Mouse (Mus musculus) kidney, embryonic 16.5 days (tissue): Measurements from ENCODE around the gene Abca7. TPM values are rescaled to one million over a fixed set of nuclear protein-coding genes. Genes with fewer than 3 reads are reported as not detected.

Experiments used
- ATAC-seq: fragments of 200-750 bp; cut with Nextera tagmentation; 2 replicates; pipeline ENCODE4 v1.8.0; 2017; ENCODE audit warnings: moderate TSS enrichment; ENCODE audit not compliant: low FRiP score, low TSS enrichment
- H3K27ac ChIP-seq: fragments of 300-500 bp; sonication (generic); 2 replicates; pipeline ENCODE4 v1.5.1; 2014; ENCODE audit warnings: low read length
- H3K27me3 ChIP-seq: fragments of 300-500 bp; sonication (generic); 2 replicates; pipeline ENCODE4 v1.6.1; 2014; ENCODE audit warnings: low read length, control low read depth, mixed read lengths; ENCODE audit not compliant: insufficient read depth
- H3K36me3 ChIP-seq: fragments of 300-500 bp; sonication (generic); 2 replicates; pipeline ENCODE4 v1.6.1; 2014; ENCODE audit warnings: low read length, control low read depth, mixed read lengths; ENCODE audit not compliant: insufficient read depth
- H3K4me1 ChIP-seq: fragments of 300-500 bp; sonication (generic); 2 replicates; pipeline ENCODE4 v1.6.1; 2014; ENCODE audit warnings: low read length, control low read depth, mixed read lengths; ENCODE audit not compliant: insufficient read depth
- H3K4me2 ChIP-seq: fragments of 300-500 bp; sonication (generic); replicated peaks from 2 replicates; pipeline ENCODE4 v1.6.1; 2014; ENCODE audit warnings: low read depth, low read length
- H3K4me3 ChIP-seq: fragments of 300-500 bp; sonication (generic); 2 replicates; pipeline ENCODE4 v1.5.1; 2014; ENCODE audit warnings: mild to moderate bottlenecking, low read length
- H3K9ac ChIP-seq: fragments of 300-500 bp; sonication (generic); replicated peaks from 2 replicates; pipeline ENCODE4 v1.6.1; 2014; ENCODE audit warnings: low read length
- H3K9me3 ChIP-seq: fragments of 300-500 bp; sonication (generic); 2 replicates; pipeline ENCODE4 v1.6.1; 2016; ENCODE audit warnings: low read length, control low read depth
- WGBS: fragments of 180-500 bp; shearing (Covaris S2); extraction: QIAGEN DNeasy Blood & Tissue Kit; methylation state at CpG from one replicate; pipeline ENCODE4 v1.1.7; 2014; 5-methylcytosine and 5-hydroxymethylcytosine counted together
- polyA plus RNA-seq: library from polyadenylated mRNA; unstranded; fragments of >200 nt; fragmentation: Nextera tagmentation; extraction: Ambion mirVana; gene quantifications from 2 replicates; pipeline ENCODE4 v1.2.1, GENCODE M21; 2015

Gene Abca7
- polyA plus RNA-seq, 1 experiment from 2014 or later, result 4.2 TPM

GRCm38 (mm10) chr10:80047041-80047565 is 50.8 kb downstream of the Abca7 start, which contains the start of gene Gpx4:
TSS of gene Gpx4 (plus strand) at chr10:80047166.
- Histone ChIP-seq H3K27me3 (no peaks in the 10 kb centered on the region), H3K36me3 (no peaks in the 10 kb centered on the region), H3K4me1 (peaks cover 29% of the 10 kb centered on the region), H3K4me2 (no peak within 1 kb of the TSS), H3K27ac (peak within 1 kb of the TSS; percentile 67), H3K4me3 (no peak within 1 kb of the TSS), H3K9ac (peak within 1 kb of the TSS; percentile 43), H3K9me3 (no peaks in the 10 kb centered on the region)
- ATAC-seq, result no peak
- WGBS, result 38% methylated on average over 9 of the region's 9 CpGs

GRCm38 (mm10) chr10:80048396-80048795 is 52.1 kb downstream of the Abca7 start:
- no peaks in the 10 kb centered on the region for H3K9me3 ChIP-seq
- H3K4me3 ChIP-seq, result no peak overlapping the region
- H3K4me1 ChIP-seq, result peaks cover 39% of the 10 kb centered on the region
- WGBS, result 31% methylated on average over 5 of the region's 5 CpGs
- H3K27me3 ChIP-seq, result no peaks in the 10 kb centered on the region
- H3K9ac ChIP-seq, result no peak overlapping the region
- H3K27ac ChIP-seq, result peak overlapping the region; percentile 5; the same call in 1 of the 2 replicates
- H3K36me3 ChIP-seq, result no peaks in the 10 kb centered on the region
- H3K4me2 ChIP-seq, result no peak overlapping the region
- ATAC-seq, result no peak

GRCm38 (mm10) chr10:80048834-80049233 is 52.5 kb downstream of the Abca7 start:
- H3K4me1 ChIP-seq, result peaks cover 39% of the 10 kb centered on the region
- H3K27ac ChIP-seq, result peak overlapping the region; percentile 5; the same call in 1 of the 2 replicates
- H3K9me3 ChIP-seq, result no peaks in the 10 kb centered on the region
- no peaks in the 10 kb centered on the region for H3K36me3 ChIP-seq
- H3K9ac ChIP-seq, result no peak overlapping the region
- no peak for ATAC-seq
- H3K4me2 ChIP-seq, result no peak overlapping the region
- no peaks in the 10 kb centered on the region for H3K27me3 ChIP-seq
- WGBS, result 69% methylated on average over 3 of the region's 3 CpGs
- no peak overlapping the region for H3K4me3 ChIP-seq

- H3K27me3 ChIP-seq, result no peaks in the 10 kb centered on the region
These were observed 54.0 kb downstream of the Abca7 start for GRCm38 (mm10) chr10:80050244-80050643.

GRCm38 (mm10) chr10:80050885-80051617 is 54.8 kb downstream of the Abca7 start:
- Histone ChIP-seq H3K9me3 (no peaks in the 10 kb centered on the region), H3K4me3 (no peak overlapping the region), H3K27me3 (no peaks in the 10 kb centered on the region), H3K4me2 (no peak overlapping the region), H3K36me3 (peaks cover 6% of the 10 kb centered on the region), H3K4me1 (peaks cover 53% of the 10 kb centered on the region), H3K9ac (peak overlapping the region; percentile 48), H3K27ac (peak overlapping the region; percentile 67)
- 31% methylated on average over 15 of the region's 15 CpGs for WGBS
- ATAC-seq, result no peak

More at GRCm38 (mm10) chr10:80050244-80050643, 54.0 kb downstream of the Abca7 start:
- no peak overlapping the region for H3K27ac ChIP-seq
- H3K9me3 ChIP-seq, result no peaks in the 10 kb centered on the region
- no peak overlapping the region for H3K4me2 ChIP-seq
- H3K4me3 ChIP-seq, result no peak overlapping the region
- no peaks in the 10 kb centered on the region for H3K36me3 ChIP-seq
- H3K4me1 ChIP-seq, result peaks cover 46% of the 10 kb centered on the region
- no peak for ATAC-seq
- H3K9ac ChIP-seq, result no peak overlapping the region
- WGBS, result 31% methylated on average over 6 of the region's 6 CpGs

GRCm38 (mm10) chr10:80051618-80052373 is 55.5 kb downstream of the Abca7 start:
- 40% methylated on average over 13 of the region's 14 CpGs for WGBS
- Histone ChIP-seq H3K4me3 (no peak overlapping the region), H3K4me2 (no peak overlapping the region), H3K4me1 (peaks cover 53% of the 10 kb centered on the region), H3K27me3 (no peaks in the 10 kb centered on the region), H3K9me3 (no peaks in the 10 kb centered on the region), H3K27ac (peak overlapping the region; percentile 67), H3K9ac (peak overlapping the region; percentile 48), H3K36me3 (peaks cover 12% of the 10 kb centered on the region)
- peak; percentile 12; the same call in 1 of the 2 replicates for ATAC-seq

GRCm38 (mm10) chr10:80052374-80052764 is 56.1 kb downstream of the Abca7 start:
- peak overlapping the region; percentile 67 for H3K27ac ChIP-seq
- ATAC-seq, result no peak
- H3K4me3 ChIP-seq, result no peak overlapping the region
- peaks cover 17% of the 10 kb centered on the region for H3K36me3 ChIP-seq
- WGBS, result 86% methylated on average over 5 of the region's 5 CpGs
- 0 out of 2 replicates have a peak overlapping the region, but pooled peaks have one; percentile 61 for H3K4me2 ChIP-seq
- no peaks in the 10 kb centered on the region for H3K27me3 ChIP-seq
- peak overlapping the region; percentile 48 for H3K9ac ChIP-seq
- H3K9me3 ChIP-seq, result no peaks in the 10 kb centered on the region
- H3K4me1 ChIP-seq, result peaks cover 51% of the 10 kb centered on the region

- H3K4me1 ChIP-seq, result peaks cover 43% of the 10 kb centered on the region
These were observed 57.0 kb downstream of the Abca7 start for GRCm38 (mm10) chr10:80053259-80053780.

GRCm38 (mm10) chr10:80053831-80054815 is 57.8 kb downstream of the Abca7 start:
- Histone ChIP-seq H3K9ac (peak overlapping the region; percentile 95), H3K27ac (peak overlapping the region; percentile 98), H3K27me3 (no peaks in the 10 kb centered on the region), H3K4me3 (peak overlapping the region; percentile 81), H3K4me2 (peak overlapping the region; percentile 86), H3K9me3 (no peaks in the 10 kb centered on the region), H3K4me1 (peaks cover 43% of the 10 kb centered on the region), H3K36me3 (peaks cover 33% of the 10 kb centered on the region)
- under 1% methylated on average over 77 of the region's 77 CpGs for WGBS
- peak; percentile 50 for ATAC-seq

More at GRCm38 (mm10) chr10:80053259-80053780, 57.0 kb downstream of the Abca7 start:
- ATAC-seq, result peak; percentile 97
- peak overlapping the region; percentile 95 for H3K9ac ChIP-seq
- WGBS, result under 1% methylated on average over 47 of the region's 47 CpGs
- H3K27ac ChIP-seq, result peak overlapping the region; percentile 98
- H3K36me3 ChIP-seq, result peaks cover 27% of the 10 kb centered on the region
- no peaks in the 10 kb centered on the region for H3K9me3 ChIP-seq
- H3K27me3 ChIP-seq, result no peaks in the 10 kb centered on the region
- peak overlapping the region; percentile 81 for H3K4me3 ChIP-seq
- peak overlapping the region; percentile 86 for H3K4me2 ChIP-seq
